In genomic region chr2:173264467-173265128, GRCm38 (mm10) we compare ENCODE assay signal across 9 mouse cellular contexts. TPM values are rescaled to one million over a fixed set of nuclear protein-coding genes. Genes with fewer than 3 reads are reported as not detected.
DNase-seq lines count a peak whose midpoint lies in the region; ATAC-seq lines count a peak whose summit lies in the region.
"Had no signal": no experiment of that assay in that cellular context is flagged by ENCODE, and none has a peak within 500 bp of the region (broad histone marks: within the 10 kb centered on the region; RNA-seq: fewer than 3 reads in every experiment).

No protein-coding gene starts in this region.

- H3K9me3 ChIP-seq in hindbrain, embryonic 11.5 days (ENCODE audit: control insufficient read depth, low read length), result no peaks in the 10 kb centered on the region
- no peaks in the 10 kb centered on the region for H3K9me3 ChIP-seq in neural tube, embryonic 14.5 days (ENCODE audit: control insufficient read depth, low read length)
- H3K9me3 ChIP-seq: liver, embryonic 15.5 days had no signal

- H3K4me1 ChIP-seq in brown adipose tissue, adult 24 weeks (ENCODE audit: control insufficient read depth, insufficient read depth, insufficient read length, low read length), result peaks cover 21% of the 10 kb centered on the region; the same call in 1 of the 2 replicates
- H3K4me1 ChIP-seq in hindbrain, embryonic 11.5 days (replicated peaks; ENCODE audit: control insufficient read depth, insufficient read depth, low read length), result peaks cover 24% of the 10 kb centered on the region
- peaks cover 55% of the 10 kb centered on the region for H3K4me1 ChIP-seq in neural tube, embryonic 14.5 days (ENCODE audit: control insufficient read depth, insufficient read depth, low read length)
- H3K4me1 ChIP-seq: liver, embryonic 15.5 days had no signal

- peak overlapping the region; percentile 64 for H3K27ac ChIP-seq in brown adipose tissue, adult 24 weeks (replicated peaks; ENCODE audit: low read depth, low read length)
- H3K27ac ChIP-seq in hindbrain, embryonic 11.5 days (ENCODE audit: low read depth, low read length), result no peak overlapping the region
- H3K27ac ChIP-seq in neural tube, embryonic 14.5 days (ENCODE audit: low read depth, low read length), result no peak overlapping the region
- H3K27ac ChIP-seq: liver, embryonic 15.5 days had no signal

- 23% methylated on average over 13 of the region's 13 CpGs for WGBS in hindbrain, embryonic 11.5 days
- 26% methylated on average over 13 of the region's 13 CpGs for WGBS in large intestine, adult 2 months
- WGBS in neural tube, embryonic 14.5 days, result 19% methylated on average over 13 of the region's 13 CpGs

- peak; percentile 58 for ATAC-seq in hindbrain, embryonic 11.5 days (ENCODE audit: low FRiP score)
- peak; percentile 44; the same call in 1 of the 2 replicates for ATAC-seq in neural tube, embryonic 14.5 days (ENCODE audit: low read depth)
- no peak for ATAC-seq in erythroblast, adult 5-6 weeks (replicated peaks; ENCODE audit: low FRiP score, poor library complexity, severe bottlenecking)

- H3K36me3 ChIP-seq in hindbrain, embryonic 11.5 days (ENCODE audit: control insufficient read depth, insufficient read depth, low read length), result no peaks in the 10 kb centered on the region
- no peaks in the 10 kb centered on the region for H3K36me3 ChIP-seq in neural tube, embryonic 14.5 days (ENCODE audit: control insufficient read depth, insufficient read depth, low read length)
- H3K36me3 ChIP-seq: liver, embryonic 15.5 days had no signal

- DNase-seq in lung, adult 18-20 months, result peak; percentile 65 to 74
- DNase-seq in lung, postnatal 25 days (ENCODE audit: low spot score), result no peak
- DNase-seq in hindbrain, embryonic 11.5 days (ENCODE audit: low spot score), result peak; percentile 71
- DNase-seq in large intestine, adult 2 months (ENCODE audit: low read depth, low spot score), result peak; percentile 62
- DNase-seq in right cerebral cortex, postnatal 4 days, result no peak

- no peak overlapping the region for H3K9ac ChIP-seq in hindbrain, embryonic 11.5 days (ENCODE audit: low read depth, low read length)
- no peak overlapping the region for H3K9ac ChIP-seq in neural tube, embryonic 14.5 days (replicated peaks; ENCODE audit: low read depth, low read length)
- H3K9ac ChIP-seq: liver, embryonic 15.5 days had no signal

- 0 out of 2 replicates have a peak overlapping the region, but pooled peaks have one; percentile 13 for H3K4me3 ChIP-seq in brown adipose tissue, adult 24 weeks (ENCODE audit: insufficient read depth, low read depth, low read length)
- H3K4me3 ChIP-seq in hindbrain, embryonic 11.5 days (ENCODE audit: low read depth, low read length), result no peak overlapping the region
- H3K4me3 ChIP-seq in neural tube, embryonic 14.5 days (ENCODE audit: low read depth, low read length), result no peak overlapping the region
- H3K4me3 ChIP-seq: liver, embryonic 15.5 days had no signal

- no peak overlapping the region for H3K4me2 ChIP-seq in hindbrain, embryonic 11.5 days (replicated peaks; ENCODE audit: low read depth, low read length)
- no peak overlapping the region for H3K4me2 ChIP-seq in neural tube, embryonic 14.5 days (ENCODE audit: low read depth, low read length)
- H3K4me2 ChIP-seq: liver, embryonic 15.5 days had no signal

- no peaks in the 10 kb centered on the region for H3K27me3 ChIP-seq in hindbrain, embryonic 11.5 days (ENCODE audit: control insufficient read depth, insufficient read depth, low read length)
- H3K27me3 ChIP-seq in neural tube, embryonic 14.5 days (ENCODE audit: control insufficient read depth, insufficient read depth, low read length), result no peaks in the 10 kb centered on the region

RNA-seq across cellular contexts. Expression of gene Pmepa1, which starts 11.7 kb away (rescaled TPM):
- 108 and 141 TPM in 2 replicates for polyA plus RNA-seq in brown adipose tissue, adult 24 weeks (2012; ENCODE audit: insufficient read depth, insufficient read length, missing spikeins)
- polyA plus RNA-seq in hindbrain, embryonic 11.5 days (2014; fragmentation: Nextera tagmentation; extraction: Ambion mirVana), result 3.4 and 5.0 TPM in 2 replicates
- 38.0 and 45.6 TPM in 2 replicates for polyA plus RNA-seq in large intestine, adult 2 months (2012; rRNA removed)
- polyA plus RNA-seq in neural tube, embryonic 14.5 days (2014; fragmentation: Nextera tagmentation; extraction: Ambion mirVana), result 5.6 and 6.8 TPM in 2 replicates
- total RNA-seq in erythroblast, adult 5-6 weeks (2015; ENCODE audit: low replicate concordance), result 0.96 TPM in 1 of 2 replicates, not detected in the other
- not detected in 2 replicates for total RNA-seq in erythroblast, adult 5-6 weeks (2017; ENCODE audit: low replicate concordance)

RNA-seq across cellular contexts. Expression of gene Zbp1, which starts 45.9 kb away (rescaled TPM):
- 1.6 TPM in 1 of 2 replicates, not detected in the other for polyA plus RNA-seq in brown adipose tissue, adult 24 weeks (2012; ENCODE audit: insufficient read depth, insufficient read length, missing spikeins)
- 0.33 TPM in 1 of 2 replicates, not detected in the other for polyA plus RNA-seq in hindbrain, embryonic 11.5 days (2014; fragmentation: Nextera tagmentation; extraction: Ambion mirVana)
- 62.1 and 90.8 TPM in 2 replicates for polyA plus RNA-seq in large intestine, adult 2 months (2012; rRNA removed)
- polyA plus RNA-seq in neural tube, embryonic 14.5 days (2014; fragmentation: Nextera tagmentation; extraction: Ambion mirVana), result 0.12 TPM in 1 of 2 replicates, not detected in the other
- 4.4 and 11.1 TPM in 2 replicates for total RNA-seq in erythroblast, adult 5-6 weeks (2015; ENCODE audit: low replicate concordance)
- 3.0 and 6.4 TPM in 2 replicates for total RNA-seq in erythroblast, adult 5-6 weeks (2017; ENCODE audit: low replicate concordance)

Comparison
In these comparisons a context has a peak if more than half of its experiments do, and no peak if none do; other contexts are left out.
1. DNase-seq: peak in lung, adult 18-20 months (2 of 2), hindbrain, embryonic 11.5 days (single experiment) and large intestine, adult 2 months (single experiment); none in lung, postnatal 25 days (single experiment) and right cerebral cortex, postnatal 4 days (single experiment).
2. RNA of gene Zbp1, which starts 45.9 kb away (polyA plus RNA-seq): 62.1 to 90.8 TPM in large intestine, adult 2 months; 1.6 TPM in brown adipose tissue, adult 24 weeks, 0.12 TPM in neural tube, embryonic 14.5 days and 0.33 TPM in hindbrain, embryonic 11.5 days; every median in the first group is over 10 times any median in the second.